Mouse (Mus musculus): ENCODE measurements at regions not wholly inside any gene's neighbourhood (a gene's known extent, or its start where the extent isn't known, plus 50 kb on each side); places are given as distances from the start of the nearest gene placed in this dataset.
A peak's percentile ranks its signal among the peaks of the same experiment; 100 is the strongest.

- DNase-seq, result no peak
Measured at GRCm38 (mm10) chr14:49592667-49593066, 66.8 kb upstream of the Slc35f4 start.

- DNase-seq, result peak; percentile 30
Measured at GRCm38 (mm10) chr14:49590322-49590721, 64.5 kb upstream of the Slc35f4 start.

Data from right cerebral cortex, adult 18-20 months (tissue).